Mouse (Mus musculus) CD8-positive naive resting alpha-beta T cell, adult 2 months (primary cell): ENCODE results near the gene Snrnp70.

Experiments
- DNase-seq, 2 experiments: peaks; one replicate each; pipeline ENCODE4 v3.0.0; 2022; ENCODE audit warnings: low read depth in 2 of 2, low spot score in 2 of 2

The Snrnp70 gene

DNA sequence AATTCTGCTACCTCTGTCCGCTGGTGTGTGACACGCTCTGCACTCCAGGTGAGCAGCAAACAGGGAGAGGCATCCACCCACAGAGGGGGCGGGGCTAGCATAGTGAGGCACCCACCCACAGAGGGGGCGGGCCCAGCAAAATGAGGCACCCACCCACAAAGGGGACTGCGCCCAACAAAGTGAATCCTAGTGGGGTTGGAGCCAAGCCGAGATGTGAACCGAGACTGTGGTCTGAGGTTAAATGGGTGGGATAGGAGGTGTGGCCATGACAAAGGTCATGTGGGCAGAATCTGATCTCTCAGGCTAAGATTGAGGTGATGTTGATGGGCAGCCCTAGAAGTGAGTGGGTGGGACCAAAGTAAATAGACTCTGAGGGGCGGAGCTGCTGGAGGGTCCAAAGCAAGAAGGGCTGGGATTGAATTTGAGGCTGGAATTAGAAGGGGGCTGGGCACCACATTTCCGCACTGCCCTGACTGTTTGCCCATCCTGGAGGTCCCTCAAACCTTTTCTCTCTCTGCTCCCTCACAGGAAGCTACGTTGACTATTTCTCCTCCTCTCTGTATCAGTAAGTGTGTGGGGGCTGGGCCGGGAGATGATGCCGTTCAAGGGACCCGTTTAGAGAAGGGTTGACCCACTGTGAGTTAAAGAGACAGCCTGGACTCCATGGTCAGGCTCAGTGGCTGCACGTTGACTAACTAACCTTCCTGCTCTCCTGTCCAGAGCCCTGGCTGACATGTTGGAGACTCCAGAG is 57.2 kb downstream of the Snrnp70 start:
- DNase-seq: peak; percentile 24 to 52

DNA sequence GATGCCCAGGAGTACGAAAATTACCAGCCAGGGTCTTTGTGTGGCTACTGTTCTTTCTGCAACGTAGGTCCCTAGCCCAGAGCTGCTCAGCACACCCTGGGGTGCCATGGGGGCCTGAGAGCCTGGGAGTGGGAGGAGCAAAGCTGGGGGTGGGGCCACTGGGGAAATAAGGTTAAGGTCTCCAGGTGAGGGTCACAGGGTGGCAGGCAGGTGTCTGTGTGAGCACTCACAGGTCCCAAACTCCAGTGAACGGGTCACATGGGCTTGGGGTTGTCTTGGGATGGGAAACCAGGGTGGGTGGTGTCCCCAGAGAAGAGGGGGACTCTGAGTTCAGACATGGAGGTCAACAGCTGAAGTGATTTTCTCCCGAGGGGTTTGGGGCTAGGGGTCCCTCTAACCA is 58.1 kb downstream of the Snrnp70 start:
- DNase-seq: no peak

DNA sequence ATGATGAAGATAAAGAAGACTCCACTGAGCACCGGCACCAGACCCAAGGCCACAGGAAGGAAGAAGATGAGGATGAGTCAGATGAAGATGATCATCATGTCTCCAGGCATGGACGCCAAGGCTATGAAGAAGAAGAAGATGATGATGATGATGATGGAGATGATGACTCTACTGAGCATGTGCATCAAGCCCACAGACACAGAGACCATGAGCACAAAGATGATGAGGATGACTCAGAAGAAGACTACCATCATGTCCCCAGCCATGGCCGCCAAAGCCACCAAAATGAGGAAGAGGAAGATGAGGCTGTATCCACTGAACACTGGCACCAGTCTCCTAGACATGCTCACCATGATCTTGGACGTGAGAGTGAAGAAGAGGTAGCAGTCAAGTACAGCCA is 59.2 kb downstream of the Snrnp70 start:
- no peak for DNase-seq

DNA sequence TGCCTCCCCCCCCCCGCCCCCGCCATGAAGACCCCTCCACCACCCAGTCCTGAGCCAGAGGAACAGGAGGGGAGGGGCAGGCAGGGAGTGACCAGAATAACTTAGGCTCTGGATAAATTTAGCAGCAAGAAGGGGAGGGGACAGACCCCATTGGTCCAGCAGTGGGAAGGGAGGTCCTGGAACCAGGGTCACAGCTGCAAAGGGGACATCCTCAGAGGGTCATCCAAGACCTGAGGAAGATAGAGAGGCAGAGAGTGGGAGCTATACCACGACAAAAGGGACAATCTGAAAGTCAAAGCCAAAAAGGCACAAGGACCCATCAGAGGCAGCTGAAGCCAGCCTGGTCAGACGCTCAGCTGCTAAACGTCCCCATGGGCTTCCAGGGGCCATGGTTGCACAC is 60.5 kb downstream of the Snrnp70 start, which contains the start of gene Hrc:
Gene Hrc (plus strand): TSS at position 235 of the 400 bp plus-strand sequence.
- no peak for DNase-seq

DNA sequence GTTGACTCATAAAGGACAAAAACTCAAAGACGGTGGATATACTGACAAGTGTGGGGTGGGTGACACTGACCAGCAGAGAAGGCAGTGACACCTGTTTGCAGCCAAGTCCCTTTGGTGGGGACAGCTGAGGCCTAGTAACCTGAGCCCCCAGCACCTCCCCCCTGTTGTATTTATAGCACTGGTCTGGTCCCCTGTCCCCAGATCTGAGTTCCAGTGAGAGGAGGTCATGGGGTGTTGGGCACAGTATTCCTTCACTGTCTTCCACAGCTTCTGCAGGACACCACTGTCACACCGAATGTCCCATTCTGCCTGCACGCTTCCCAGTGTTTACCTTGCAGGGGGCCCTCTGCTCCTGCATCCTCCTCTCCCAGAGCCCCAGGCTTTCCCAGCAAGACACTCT is 60.9 kb downstream of the Snrnp70 start:
- DNase-seq: no peak

DNA sequence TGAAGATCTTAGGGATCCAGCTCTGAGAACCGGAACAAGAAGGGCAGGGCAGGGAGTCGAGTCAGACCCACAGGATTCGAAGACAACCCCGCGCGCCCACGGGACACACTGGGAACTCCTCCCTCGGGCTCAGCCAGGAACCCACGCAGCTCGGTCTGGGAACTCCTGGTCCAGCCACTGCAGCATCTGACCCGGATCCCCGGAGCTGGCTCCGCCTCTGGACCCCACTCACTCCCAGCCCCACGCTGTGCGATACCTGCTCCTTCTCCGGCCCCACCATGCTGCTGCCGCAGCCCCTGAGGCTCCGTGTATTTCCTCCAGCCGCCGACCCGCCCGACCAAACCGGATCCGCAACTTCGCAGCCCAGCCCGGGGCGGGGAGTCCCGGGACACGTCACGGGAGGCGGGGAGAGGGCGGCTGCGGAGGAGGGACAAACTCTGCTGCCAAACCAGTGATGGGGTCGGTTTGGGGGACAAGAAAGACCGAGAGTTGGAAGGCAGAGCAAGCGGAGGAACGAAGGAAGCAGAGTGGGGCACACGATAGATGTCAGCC is 62.0 kb downstream of the Snrnp70 start, which contains the start of gene Trpm4:
Gene Trpm4 (minus strand): TSS at position 350 of the 552 bp plus-strand sequence.
- DNase-seq: peak; percentile 77 to 82

DNA sequence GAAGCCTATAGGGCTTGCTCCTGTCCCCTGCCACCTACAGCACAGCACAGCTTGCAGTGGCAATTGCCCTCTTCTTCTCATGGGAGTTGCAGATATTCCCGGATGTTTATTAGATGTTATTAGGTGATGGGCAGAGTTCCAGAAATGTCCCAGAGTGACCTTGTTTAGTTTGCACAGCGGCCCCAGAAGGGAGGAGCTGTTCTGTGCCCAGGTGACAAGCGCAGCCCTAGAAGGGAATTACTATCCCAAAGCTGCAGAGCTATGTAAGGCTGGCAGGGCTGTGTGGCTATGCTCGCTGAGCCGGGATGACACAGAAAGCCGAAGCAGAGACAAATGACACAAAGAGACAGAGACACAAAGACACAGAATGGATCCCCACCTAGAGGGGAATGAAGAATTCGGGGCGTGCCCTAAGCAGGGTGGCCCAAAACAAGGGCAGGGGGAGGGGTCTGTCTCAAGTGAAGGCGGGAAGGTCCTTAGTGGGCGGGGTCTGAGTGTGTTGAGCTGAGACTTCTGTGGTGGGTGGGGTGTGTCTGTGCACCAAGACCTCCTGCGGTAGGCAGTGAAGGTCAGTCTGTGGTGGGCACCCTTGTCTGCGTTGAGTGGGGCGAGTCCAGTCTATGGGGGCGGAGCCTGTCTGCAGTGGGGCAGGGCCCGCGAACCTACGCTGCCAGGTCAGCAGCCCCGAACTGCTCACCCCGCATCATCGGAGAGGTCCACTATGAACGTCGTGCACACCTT is 62.7 kb downstream of the Snrnp70 start:
- DNase-seq: no peak

DNA sequence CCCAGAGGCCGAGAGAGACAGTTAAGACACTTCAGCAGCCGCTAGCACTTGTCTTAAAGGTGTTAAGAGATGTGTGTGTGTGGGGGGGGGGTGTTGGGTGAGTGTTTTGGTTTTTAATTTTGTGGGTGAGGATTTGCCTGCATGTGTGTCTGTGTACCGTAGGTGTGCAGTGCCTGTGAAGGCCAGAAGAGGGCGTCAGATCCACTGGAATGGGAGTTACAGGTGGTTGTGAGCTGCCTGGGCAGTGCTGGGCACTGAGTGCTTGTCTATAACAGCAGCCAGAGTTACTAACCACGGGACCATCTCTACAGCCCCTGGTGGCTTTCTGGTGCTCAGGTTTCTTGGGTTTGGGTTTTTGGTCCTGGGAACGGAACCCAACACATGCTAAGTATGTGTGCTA is 64.0 kb downstream of the Snrnp70 start:
- no peak for DNase-seq

DNA sequence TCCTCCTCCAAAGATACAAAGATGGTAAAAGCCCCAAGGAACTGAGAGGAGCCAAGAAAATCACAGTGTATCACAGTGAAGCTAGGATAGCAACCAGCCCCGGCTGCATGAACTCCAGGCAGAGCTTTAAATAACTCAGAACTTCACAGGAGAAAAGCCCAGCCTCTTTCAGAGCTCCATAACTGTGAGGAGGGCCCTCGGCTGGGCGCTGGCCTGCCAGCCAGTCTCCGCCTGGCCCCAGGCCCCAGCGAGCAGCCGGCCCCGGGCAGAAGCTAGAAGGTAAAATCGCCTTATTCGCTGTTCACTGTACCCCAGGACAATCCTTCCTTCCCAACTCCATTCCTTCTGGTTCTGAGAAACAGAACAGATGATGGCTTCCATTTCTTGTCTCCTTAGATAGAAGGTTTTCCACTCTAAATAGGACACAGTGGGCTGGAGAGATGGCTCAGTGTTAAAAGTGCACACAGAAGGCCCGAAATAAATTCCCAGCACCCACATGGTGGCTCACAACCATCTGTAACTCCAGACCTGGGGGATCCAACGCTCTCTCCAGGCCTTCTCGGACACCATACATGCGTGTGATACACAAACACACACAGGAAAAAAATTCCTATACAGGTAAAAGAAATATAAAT is 66.6 kb downstream of the Snrnp70 start:
- no peak for DNase-seq
